Mouse (Mus musculus) E14TG2a.4 (cell line): ENCODE data around the gene Psmb9.

Experiments
- CTCF ChIP-seq: conservative IDR thresholded peaks from 2 replicates; pipeline ENCODE4 v1.5.1; 2014; ENCODE audit warnings: low read length
- NANOG ChIP-seq: IDR thresholded peaks from 2 replicates; pipeline ENCODE4 v1.6.1; 2014; ENCODE audit warnings: borderline replicate concordance, low read length, mixed read lengths
- POU5F1 ChIP-seq: IDR thresholded peaks from 2 replicates; pipeline ENCODE4 v1.6.1; 2014; ENCODE audit warnings: low read length, borderline replicate concordance

- TF ChIP-seq CTCF (no peak), POU5F1 (no peak), NANOG (no peak)
These were observed 48.1 kb downstream of the Psmb9 start for GRCm38 (mm10) chr17:34139416-34139815.
